10 mouse cellular contexts compared by ENCODE assay signal in genomic region chr10:123800067-123800691, GRCm38 (mm10).
DNase-seq lines count a peak whose midpoint lies in the region; ATAC-seq and TF ChIP-seq lines count a peak whose summit lies in the region.
"Had no signal": no experiment of that assay in that cellular context is flagged by ENCODE, and none has a peak within 500 bp of the region (broad histone marks: within the 10 kb centered on the region; RNA-seq: fewer than 3 reads in every experiment).

No protein-coding gene starts in this region.

- H3K4me2 ChIP-seq in hindbrain, embryonic 15.5 days, result peak overlapping the region; percentile 6; the same call in 1 of the 2 replicates
- H3K4me2 ChIP-seq in hindbrain, embryonic 16.5 days (ENCODE audit: low read length), result no peak overlapping the region
- H3K4me2 ChIP-seq in midbrain, embryonic 14.5 days (ENCODE audit: low read length), result no peak overlapping the region
- H3K4me2 ChIP-seq in midbrain, postnatal 0 days (ENCODE audit: low read depth, low read length, poor library complexity, severe bottlenecking), result no peak overlapping the region
- peak overlapping the region; percentile 27 for H3K4me2 ChIP-seq in forebrain, embryonic 16.5 days (ENCODE audit: low read length)
- peak overlapping the region; percentile 6; the same call in 1 of the 2 replicates for H3K4me2 ChIP-seq in neural tube, embryonic 15.5 days

- no peak for TF ChIP-seq CTCF in midbrain, postnatal 0 days (IDR thresholded peaks at IDR 0.05)

- no peak overlapping the region for H3K27ac ChIP-seq in hindbrain, embryonic 15.5 days (replicated peaks)
- no peak overlapping the region for H3K27ac ChIP-seq in hindbrain, embryonic 16.5 days (ENCODE audit: low read depth, low read length)
- H3K27ac ChIP-seq in midbrain, embryonic 14.5 days (replicated peaks; ENCODE audit: low read depth, low read length), result no peak overlapping the region
- no peak overlapping the region for H3K27ac ChIP-seq in midbrain, postnatal 0 days (ENCODE audit: low read depth, low read length)
- no peak overlapping the region for H3K27ac ChIP-seq in forebrain, embryonic 16.5 days (ENCODE audit: low read length)
- no peak overlapping the region for H3K27ac ChIP-seq in neural tube, embryonic 15.5 days (replicated peaks)

- no peak overlapping the region for H3K9ac ChIP-seq in hindbrain, embryonic 15.5 days
- no peak overlapping the region for H3K9ac ChIP-seq in hindbrain, embryonic 16.5 days (ENCODE audit: low read depth, low read length)
- no peak overlapping the region for H3K9ac ChIP-seq in midbrain, embryonic 14.5 days (replicated peaks; ENCODE audit: low read length)
- no peak overlapping the region for H3K9ac ChIP-seq in midbrain, postnatal 0 days (replicated peaks; ENCODE audit: low read length, poor library complexity, severe bottlenecking)
- no peak overlapping the region for H3K9ac ChIP-seq in forebrain, embryonic 16.5 days (replicated peaks; ENCODE audit: low read depth, low read length)
- H3K9ac ChIP-seq in neural tube, embryonic 15.5 days (replicated peaks), result no peak overlapping the region

- peak; percentile 3 for DNase-seq in midbrain, embryonic 14.5 days
- no peak for DNase-seq in midbrain, postnatal 0 days (ENCODE audit: low spot score)
- no peak for DNase-seq in adrenal gland, postnatal 10 days
- DNase-seq: adrenal gland, adult 8-10 months; thymus, postnatal 14 days had no signal

- 60% methylated on average over 18 of the region's 18 CpGs for WGBS in hindbrain, embryonic 15.5 days
- 65% methylated on average over 18 of the region's 18 CpGs for WGBS in hindbrain, embryonic 16.5 days
- WGBS in midbrain, embryonic 14.5 days, result 60% methylated on average over 18 of the region's 18 CpGs
- WGBS in midbrain, postnatal 0 days, result 60% methylated on average over 18 of the region's 18 CpGs
- WGBS in forebrain, embryonic 16.5 days, result 12% methylated on average over 18 of the region's 18 CpGs
- 50% methylated on average over 18 of the region's 18 CpGs for WGBS in neural tube, embryonic 15.5 days

- no peaks in the 10 kb centered on the region for H3K9me3 ChIP-seq in hindbrain, embryonic 15.5 days
- no peaks in the 10 kb centered on the region for H3K9me3 ChIP-seq in hindbrain, embryonic 16.5 days (ENCODE audit: control insufficient read depth, low read length)
- no peaks in the 10 kb centered on the region for H3K9me3 ChIP-seq in midbrain, embryonic 14.5 days (ENCODE audit: control insufficient read depth, low read length)
- H3K9me3 ChIP-seq in midbrain, postnatal 0 days (ENCODE audit: low read length), result no peaks in the 10 kb centered on the region
- no peaks in the 10 kb centered on the region for H3K9me3 ChIP-seq in forebrain, embryonic 16.5 days (ENCODE audit: control insufficient read depth, low read length)
- no peaks in the 10 kb centered on the region for H3K9me3 ChIP-seq in neural tube, embryonic 15.5 days (replicated peaks)

- ATAC-seq in hindbrain, embryonic 15.5 days (ENCODE audit: low FRiP score, low read depth), result no peak
- no peak for ATAC-seq in hindbrain, embryonic 16.5 days
- no peak for ATAC-seq in midbrain, embryonic 14.5 days (ENCODE audit: low FRiP score, low TSS enrichment)
- ATAC-seq in midbrain, postnatal 0 days (ENCODE audit: low FRiP score), result no peak
- no peak for ATAC-seq in forebrain, embryonic 16.5 days
- ATAC-seq in neural tube, embryonic 15.5 days (ENCODE audit: low FRiP score), result no peak
- ATAC-seq in granulocyte monocyte progenitor cell, adult 5-6 weeks (replicated peaks; ENCODE audit: poor library complexity, severe bottlenecking), result no peak

- no peaks in the 10 kb centered on the region for H3K27me3 ChIP-seq in hindbrain, embryonic 15.5 days
- no peaks in the 10 kb centered on the region for H3K27me3 ChIP-seq in hindbrain, embryonic 16.5 days (replicated peaks; ENCODE audit: control insufficient read depth, insufficient read depth, low read length)
- H3K27me3 ChIP-seq in midbrain, embryonic 14.5 days (ENCODE audit: control insufficient read depth, insufficient read depth, low read length), result no peaks in the 10 kb centered on the region
- H3K27me3 ChIP-seq in midbrain, postnatal 0 days (ENCODE audit: insufficient read depth, low read length), result no peaks in the 10 kb centered on the region
- H3K27me3 ChIP-seq in forebrain, embryonic 16.5 days (replicated peaks; ENCODE audit: control insufficient read depth, insufficient read depth, low read length), result no peaks in the 10 kb centered on the region
- no peaks in the 10 kb centered on the region for H3K27me3 ChIP-seq in neural tube, embryonic 15.5 days (replicated peaks)

- H3K4me1 ChIP-seq in hindbrain, embryonic 15.5 days (replicated peaks), result no peaks in the 10 kb centered on the region
- no peaks in the 10 kb centered on the region for H3K4me1 ChIP-seq in hindbrain, embryonic 16.5 days (ENCODE audit: control insufficient read depth, insufficient read depth, low read depth, low read length)
- H3K4me1 ChIP-seq in midbrain, embryonic 14.5 days (ENCODE audit: control insufficient read depth, insufficient read depth, low read length), result no peaks in the 10 kb centered on the region
- no peaks in the 10 kb centered on the region for H3K4me1 ChIP-seq in midbrain, postnatal 0 days (ENCODE audit: insufficient read depth, low read length)
- 0 out of 2 replicates have a peak, but pooled peaks cover 5% of the 10 kb centered on the region for H3K4me1 ChIP-seq in forebrain, embryonic 16.5 days (replicated peaks; ENCODE audit: control insufficient read depth, insufficient read depth, low read length)
- 0 out of 2 replicates have a peak, but pooled peaks cover 7% of the 10 kb centered on the region for H3K4me1 ChIP-seq in neural tube, embryonic 15.5 days

- H3K4me3 ChIP-seq in hindbrain, embryonic 15.5 days, result no peak overlapping the region
- no peak overlapping the region for H3K4me3 ChIP-seq in hindbrain, embryonic 16.5 days (ENCODE audit: low read length)
- no peak overlapping the region for H3K4me3 ChIP-seq in midbrain, embryonic 14.5 days (replicated peaks; ENCODE audit: low read depth, low read length)
- no peak overlapping the region for H3K4me3 ChIP-seq in midbrain, postnatal 0 days (ENCODE audit: low read depth, low read length)
- H3K4me3 ChIP-seq in forebrain, embryonic 16.5 days (replicated peaks; ENCODE audit: low read length), result 0 out of 2 replicates have a peak overlapping the region, but pooled peaks have one; percentile 3
- no peak overlapping the region for H3K4me3 ChIP-seq in neural tube, embryonic 15.5 days (replicated peaks)

- H3K36me3 ChIP-seq in hindbrain, embryonic 15.5 days, result no peaks in the 10 kb centered on the region
- H3K36me3 ChIP-seq in hindbrain, embryonic 16.5 days (ENCODE audit: control insufficient read depth, insufficient read depth, low read length), result no peaks in the 10 kb centered on the region
- H3K36me3 ChIP-seq in midbrain, embryonic 14.5 days (ENCODE audit: control insufficient read depth, insufficient read depth, low read length), result no peaks in the 10 kb centered on the region
- H3K36me3 ChIP-seq in midbrain, postnatal 0 days (ENCODE audit: insufficient read depth, low read length), result no peaks in the 10 kb centered on the region
- H3K36me3 ChIP-seq in forebrain, embryonic 16.5 days (ENCODE audit: control insufficient read depth, insufficient read depth), result no peaks in the 10 kb centered on the region
- no peaks in the 10 kb centered on the region for H3K36me3 ChIP-seq in neural tube, embryonic 15.5 days

Comparison
In these comparisons a context has a peak if more than half of its experiments do, and no peak if none do; other contexts are left out.
1. H3K4me2 ChIP-seq: peak in hindbrain, embryonic 15.5 days (single experiment), forebrain, embryonic 16.5 days (single experiment) and neural tube, embryonic 15.5 days (single experiment); none in hindbrain, embryonic 16.5 days (single experiment), midbrain, embryonic 14.5 days (single experiment) and midbrain, postnatal 0 days (single experiment).